Mouse (Mus musculus) hindbrain, embryonic 13.5 days (tissue): ENCODE measurements around the gene Sumo1. TPM values are rescaled to one million over a fixed set of nuclear protein-coding genes. Genes with fewer than 3 reads are reported as not detected.

Experiments
- ATAC-seq: fragments of 200-750 bp; cut with Nextera tagmentation; 2 replicates; pipeline ENCODE4 v1.8.0; 2017; ENCODE audit warnings: moderate TSS enrichment; ENCODE audit not compliant: low FRiP score
- H3K27ac ChIP-seq: fragments of 300-500 bp; sonication (generic); 2 replicates; pipeline ENCODE4 v1.5.1; 2015; ENCODE audit warnings: inconsistent platforms, mild to moderate bottlenecking, moderate library complexity
- H3K27me3 ChIP-seq: fragments of 300-500 bp; sonication (generic); 2 replicates; pipeline ENCODE4 v1.6.1; 2015; ENCODE audit warnings: mild to moderate bottlenecking, inconsistent platforms
- H3K36me3 ChIP-seq: fragments of 300-500 bp; sonication (generic); 2 replicates; pipeline ENCODE4 v1.6.1; 2015; ENCODE audit warnings: mild to moderate bottlenecking, inconsistent platforms
- H3K4me1 ChIP-seq: fragments of 300-500 bp; sonication (generic); replicated peaks from 2 replicates; pipeline ENCODE4 v1.6.1; 2015; ENCODE audit warnings: inconsistent platforms
- H3K4me2 ChIP-seq: fragments of 300-500 bp; sonication (generic); 2 replicates; pipeline ENCODE4 v1.6.1; 2015; ENCODE audit warnings: inconsistent platforms, mild to moderate bottlenecking, moderate library complexity
- H3K4me3 ChIP-seq: fragments of 300-500 bp; sonication (generic); 2 replicates; pipeline ENCODE4 v1.5.1; 2015; ENCODE audit warnings: mild to moderate bottlenecking, inconsistent platforms
- H3K9ac ChIP-seq: fragments of 300-500 bp; sonication (generic); 2 replicates; pipeline ENCODE4 v1.6.1; 2015; ENCODE audit warnings: mild to moderate bottlenecking, inconsistent platforms
- H3K9me3 ChIP-seq: fragments of 300-500 bp; sonication (generic); 2 replicates; pipeline ENCODE4 v1.6.1; 2016; ENCODE audit warnings: inconsistent platforms
- WGBS: fragments of 180-500 bp; shearing (Covaris S2); methylation state at CpG from one replicate; pipeline ENCODE4 v1.1.7; 2015; 5-methylcytosine and 5-hydroxymethylcytosine counted together
- polyA plus RNA-seq: library from polyadenylated mRNA; unstranded; fragments of >200 nt; fragmentation: Nextera tagmentation; extraction: Ambion mirVana; gene quantifications from 2 replicates; pipeline ENCODE4 v1.2.1, GENCODE M21; 2015

The Sumo1 gene
- polyA plus RNA-seq, 1 experiment from 2014 or later: 416 TPM

DNA sequence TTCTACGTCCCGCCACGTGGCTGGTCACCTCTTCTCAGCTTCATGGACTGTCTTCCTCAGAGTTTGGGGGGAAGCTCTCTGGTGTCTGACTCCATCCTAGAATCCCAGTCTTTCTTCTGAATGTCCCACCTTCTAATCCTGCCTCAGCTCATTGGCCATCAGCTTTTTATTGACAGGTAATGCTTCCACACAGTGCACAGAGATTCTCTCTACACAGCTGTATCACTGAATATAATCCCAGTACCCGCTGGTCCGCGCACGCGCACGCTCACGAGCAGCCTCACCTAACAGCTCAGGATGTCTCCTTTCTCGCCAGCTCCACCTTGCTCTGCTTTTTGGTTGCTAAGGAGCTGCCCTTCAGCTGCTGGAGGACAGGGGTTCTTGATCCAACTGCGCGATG, 64.2 kb downstream of the Sumo1 start:
- H3K9ac ChIP-seq: no peak overlapping the region
- no peaks in the 10 kb centered on the region for H3K27me3 ChIP-seq
- H3K9me3 ChIP-seq: no peaks in the 10 kb centered on the region
- WGBS: 85% methylated on average over 13 of the region's 13 CpGs
- H3K4me1 ChIP-seq: no peaks in the 10 kb centered on the region
- H3K36me3 ChIP-seq: no peaks in the 10 kb centered on the region
- H3K4me2 ChIP-seq: no peak overlapping the region
- H3K27ac ChIP-seq: no peak overlapping the region
- no peak for ATAC-seq
- no peak overlapping the region for H3K4me3 ChIP-seq

GRCm38 (mm10) chr1:59603893-59604292, 66.7 kb downstream of the Sumo1 start:
- no peak overlapping the region for H3K4me2 ChIP-seq
- 0 out of 2 replicates have a peak, but pooled peaks have one; percentile 65 for ATAC-seq
- no peak overlapping the region for H3K4me3 ChIP-seq
- no peak overlapping the region for H3K27ac ChIP-seq
- no peak overlapping the region for H3K9ac ChIP-seq
- H3K9me3 ChIP-seq: no peaks in the 10 kb centered on the region
- no peaks in the 10 kb centered on the region for H3K4me1 ChIP-seq
- no peaks in the 10 kb centered on the region for H3K27me3 ChIP-seq
- no peaks in the 10 kb centered on the region for H3K36me3 ChIP-seq
- WGBS: 20% methylated on average over 11 of the region's 11 CpGs

DNA sequence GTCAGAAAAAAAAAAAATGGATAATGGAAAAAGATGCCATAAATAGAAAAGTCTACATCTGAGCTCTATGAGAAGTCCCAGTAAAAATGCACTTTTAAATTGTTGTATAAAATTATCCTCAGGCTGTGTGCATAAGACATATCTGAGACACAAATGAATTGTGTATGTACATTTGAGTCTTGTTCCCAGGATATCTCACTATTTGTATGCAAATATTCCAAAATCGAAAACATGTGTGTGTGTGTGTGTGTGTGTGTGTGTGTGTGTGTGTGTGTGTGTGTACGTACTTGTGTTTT, 67.3 kb downstream of the Sumo1 start:
- Histone ChIP-seq H3K27ac (no peak overlapping the region), H3K4me3 (no peak overlapping the region), H3K27me3 (no peaks in the 10 kb centered on the region), H3K4me1 (no peaks in the 10 kb centered on the region), H3K4me2 (no peak overlapping the region), H3K9ac (no peak overlapping the region), H3K9me3 (no peaks in the 10 kb centered on the region), H3K36me3 (no peaks in the 10 kb centered on the region)
- no peak for ATAC-seq
- WGBS: 89% methylated on average over 2 of the region's 2 CpGs

GRCm38 (mm10) chr1:59602531-59603416, 67.9 kb downstream of the Sumo1 start:
- Histone ChIP-seq H3K4me2 (no peak overlapping the region), H3K9me3 (no peaks in the 10 kb centered on the region), H3K27me3 (no peaks in the 10 kb centered on the region), H3K9ac (no peak overlapping the region), H3K27ac (no peak overlapping the region), H3K4me3 (no peak overlapping the region), H3K4me1 (no peaks in the 10 kb centered on the region), H3K36me3 (no peaks in the 10 kb centered on the region)
- WGBS: 63% methylated on average over 11 of the region's 11 CpGs
- no peak for ATAC-seq

DNA sequence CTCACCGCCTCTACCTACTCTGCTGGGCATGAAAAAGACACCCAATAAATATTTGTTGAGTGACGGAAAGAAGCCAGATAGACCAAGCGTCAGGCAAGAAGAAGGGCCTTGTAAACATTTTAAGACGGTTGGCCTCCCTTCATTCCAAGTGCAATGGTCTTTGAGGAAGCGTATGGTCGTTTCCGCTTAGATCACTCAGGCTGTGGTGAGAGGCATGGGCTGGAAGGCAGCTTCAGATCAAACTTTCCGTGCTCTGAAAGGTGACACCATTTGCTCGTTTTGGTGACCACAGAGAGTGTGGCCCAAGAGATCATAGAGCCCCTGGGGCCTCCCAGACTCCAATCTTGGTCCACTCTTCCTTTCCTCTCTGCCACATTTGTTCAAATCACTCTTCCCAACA, 75.0 kb downstream of the Sumo1 start:
- Histone ChIP-seq H3K27ac (no peak overlapping the region), H3K4me2 (no peak overlapping the region), H3K4me3 (no peak overlapping the region), H3K9me3 (no peaks in the 10 kb centered on the region), H3K27me3 (peaks cover 21% of the 10 kb centered on the region), H3K36me3 (no peaks in the 10 kb centered on the region), H3K4me1 (peaks cover 23% of the 10 kb centered on the region), H3K9ac (no peak overlapping the region)
- WGBS: 87% methylated on average over 9 of the region's 9 CpGs
- no peak for ATAC-seq

DNA sequence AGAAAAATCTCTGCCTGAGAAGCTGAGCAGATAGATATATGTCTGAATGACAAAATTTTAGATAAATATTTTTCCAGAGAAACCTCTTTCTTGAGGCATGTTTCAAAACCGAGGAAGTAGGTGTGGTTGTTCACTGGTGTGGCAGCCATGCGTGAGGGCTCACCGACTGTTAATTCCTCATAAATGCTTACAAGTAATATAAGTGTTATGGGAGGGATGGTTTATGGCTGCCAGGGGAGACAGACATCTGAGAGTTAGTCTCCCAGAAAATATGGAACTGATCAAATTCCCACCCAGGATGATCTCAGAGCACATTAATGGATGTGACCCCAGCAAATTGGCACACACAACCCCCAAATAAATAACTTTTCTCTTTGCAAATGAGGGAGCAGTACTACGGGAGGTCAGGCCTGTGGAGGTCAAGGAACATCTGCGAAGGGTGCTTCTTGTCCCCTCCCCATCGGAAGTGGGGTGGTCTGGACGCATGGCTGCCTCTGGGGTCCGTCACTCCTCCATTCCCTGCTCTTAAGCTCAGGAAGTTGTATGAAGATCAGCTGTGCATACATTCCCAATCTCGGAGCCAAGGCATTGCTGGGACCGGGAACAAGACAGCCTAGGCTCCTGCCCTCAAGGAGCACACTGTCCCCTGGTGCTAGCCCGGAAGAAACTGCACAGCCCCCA, 75.9 kb downstream of the Sumo1 start:
- Histone ChIP-seq H3K9me3 (no peaks in the 10 kb centered on the region), H3K27ac (no peak overlapping the region), H3K4me2 (no peak overlapping the region), H3K27me3 (peaks cover 23% of the 10 kb centered on the region), H3K4me3 (no peak overlapping the region), H3K4me1 (peaks cover 23% of the 10 kb centered on the region), H3K36me3 (no peaks in the 10 kb centered on the region), H3K9ac (no peak overlapping the region)
- no peak for ATAC-seq
- 86% methylated on average over 11 of the region's 11 CpGs for WGBS

GRCm38 (mm10) chr1:59593622-59594035, 77.0 kb downstream of the Sumo1 start:
- Histone ChIP-seq H3K4me2 (no peak overlapping the region), H3K4me1 (peaks cover 23% of the 10 kb centered on the region), H3K9me3 (no peaks in the 10 kb centered on the region), H3K4me3 (no peak overlapping the region), H3K36me3 (no peaks in the 10 kb centered on the region), H3K9ac (no peak overlapping the region), H3K27me3 (peaks cover 23% of the 10 kb centered on the region), H3K27ac (no peak overlapping the region)
- 80% methylated on average over 2 of the region's 2 CpGs for WGBS
- ATAC-seq: 0 out of 2 replicates have a peak, but pooled peaks have one; percentile 13

DNA sequence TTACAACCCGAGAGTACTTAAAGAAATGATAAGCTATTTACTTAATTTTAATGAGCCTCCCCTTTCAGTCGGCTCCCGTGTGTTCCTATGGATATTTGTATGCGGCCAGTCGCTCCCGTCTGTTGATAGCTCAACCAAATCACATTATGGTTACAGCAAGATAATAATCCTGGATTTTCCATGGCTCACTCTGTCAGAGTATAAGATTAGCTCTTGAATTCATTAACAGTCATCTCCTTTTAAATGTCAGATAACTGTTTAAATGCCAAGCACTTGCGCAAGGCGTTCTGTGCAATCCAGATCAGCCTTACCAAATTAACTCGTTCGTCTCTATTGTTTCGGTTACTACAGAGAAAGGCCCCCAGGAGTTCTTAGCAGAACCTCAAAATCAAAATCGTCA, 77.8 kb downstream of the Sumo1 start:
- 0 out of 2 replicates have a peak overlapping the region, but pooled peaks have one; percentile 20 for H3K9ac ChIP-seq

GRCm38 (mm10) chr1:59592359-59592758, 78.3 kb downstream of the Sumo1 start:
- peaks cover 23% of the 10 kb centered on the region for H3K27me3 ChIP-seq
- H3K36me3 ChIP-seq: no peaks in the 10 kb centered on the region
- peak overlapping the region; percentile 41 for H3K4me2 ChIP-seq
- H3K9me3 ChIP-seq: no peaks in the 10 kb centered on the region
- peak overlapping the region; percentile 20 for H3K9ac ChIP-seq
- no peak for ATAC-seq
- peaks cover 23% of the 10 kb centered on the region for H3K4me1 ChIP-seq
- WGBS: 8% methylated on average over 10 of the region's 10 CpGs
- peak overlapping the region; percentile 7 for H3K4me3 ChIP-seq
- H3K27ac ChIP-seq: peak overlapping the region; percentile 13; the same call in 1 of the 2 replicates

More for the DNA sequence above, 77.8 kb downstream of the Sumo1 start:
- Histone ChIP-seq H3K9me3 (no peaks in the 10 kb centered on the region), H3K4me1 (peaks cover 23% of the 10 kb centered on the region), H3K36me3 (no peaks in the 10 kb centered on the region), H3K27ac (no peak overlapping the region), H3K27me3 (peaks cover 23% of the 10 kb centered on the region), H3K4me2 (peak overlapping the region; percentile 41), H3K4me3 (peak overlapping the region; percentile 7)
- 24% methylated on average over 12 of the region's 12 CpGs for WGBS
- peak; percentile 54; the same call in 1 of the 2 replicates for ATAC-seq

DNA sequence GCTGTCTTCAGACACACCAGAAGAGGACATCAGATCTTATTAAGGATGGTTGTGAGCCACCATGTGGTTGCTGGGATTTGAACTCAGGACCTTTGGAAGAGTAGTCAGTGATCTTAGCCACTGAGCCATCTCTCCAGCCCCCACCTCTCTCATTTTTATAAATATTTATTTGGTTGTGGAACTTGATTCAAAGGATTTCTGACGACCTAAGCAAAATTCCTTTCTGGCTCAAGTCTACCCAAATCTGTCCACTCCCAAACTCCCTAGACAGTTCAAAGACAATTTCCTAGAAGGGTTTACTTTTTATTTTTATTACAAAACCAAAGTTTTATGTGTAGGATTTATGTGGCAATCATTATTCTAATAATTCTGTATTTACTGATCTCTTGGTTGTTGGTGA, 81.4 kb downstream of the Sumo1 start:
- Histone ChIP-seq H3K9ac (no peak overlapping the region), H3K9me3 (no peaks in the 10 kb centered on the region), H3K27me3 (peaks cover 23% of the 10 kb centered on the region), H3K27ac (no peak overlapping the region), H3K4me3 (no peak overlapping the region), H3K4me1 (peaks cover 31% of the 10 kb centered on the region), H3K36me3 (no peaks in the 10 kb centered on the region), H3K4me2 (no peak overlapping the region)
- ATAC-seq: no peak
- WGBS: 75% methylated on average over 1 of the region's 1 CpGs

DNA sequence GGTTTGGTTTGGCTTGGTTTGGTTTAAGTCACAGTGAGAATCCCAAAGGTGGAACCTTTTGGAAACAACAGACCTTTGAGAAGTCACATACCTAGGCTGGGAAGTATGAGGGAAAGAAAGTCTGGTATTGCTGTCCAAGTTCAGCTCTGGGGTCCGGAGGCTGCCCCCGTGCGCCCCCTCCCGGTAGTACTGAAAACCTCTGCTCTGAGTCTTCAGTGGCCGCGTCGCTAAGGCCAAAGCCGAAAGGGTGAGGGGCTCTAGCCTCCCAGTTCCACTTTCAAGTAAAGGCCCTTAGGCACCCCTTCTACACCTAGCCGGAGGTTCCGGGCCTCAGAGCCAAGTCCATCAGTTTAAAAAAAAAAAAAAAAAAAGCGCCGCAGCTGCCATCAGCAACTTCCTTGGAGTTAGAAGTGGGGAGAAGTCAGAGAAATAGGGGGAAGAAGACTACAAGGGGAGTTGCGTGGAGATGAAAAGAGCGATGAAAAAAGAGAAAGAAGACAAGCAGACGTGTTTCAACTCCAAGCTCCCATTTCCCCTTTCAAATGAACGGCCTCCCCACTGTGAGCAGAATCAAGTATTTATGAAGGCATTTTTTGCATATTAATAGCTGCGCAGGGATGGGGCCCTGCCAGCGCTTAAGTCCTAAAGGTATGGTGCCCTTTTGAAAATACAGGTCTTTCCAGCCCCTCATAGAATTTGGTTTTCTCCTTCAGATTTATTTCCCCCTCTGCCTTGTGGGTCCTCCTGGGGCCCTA, 85.8 kb downstream of the Sumo1 start:
- no peaks in the 10 kb centered on the region for H3K36me3 ChIP-seq
- no peaks in the 10 kb centered on the region for H3K27me3 ChIP-seq
- H3K9me3 ChIP-seq: no peaks in the 10 kb centered on the region
- H3K4me1 ChIP-seq: peaks cover 10% of the 10 kb centered on the region
- no peak overlapping the region for H3K4me3 ChIP-seq
- H3K9ac ChIP-seq: no peak overlapping the region
- peak overlapping the region; percentile 41 for H3K4me2 ChIP-seq
- 6% methylated on average over 17 of the region's 18 CpGs for WGBS
- peak; percentile 49; the same call in 1 of the 2 replicates for ATAC-seq
- no peak overlapping the region for H3K27ac ChIP-seq

DNA sequence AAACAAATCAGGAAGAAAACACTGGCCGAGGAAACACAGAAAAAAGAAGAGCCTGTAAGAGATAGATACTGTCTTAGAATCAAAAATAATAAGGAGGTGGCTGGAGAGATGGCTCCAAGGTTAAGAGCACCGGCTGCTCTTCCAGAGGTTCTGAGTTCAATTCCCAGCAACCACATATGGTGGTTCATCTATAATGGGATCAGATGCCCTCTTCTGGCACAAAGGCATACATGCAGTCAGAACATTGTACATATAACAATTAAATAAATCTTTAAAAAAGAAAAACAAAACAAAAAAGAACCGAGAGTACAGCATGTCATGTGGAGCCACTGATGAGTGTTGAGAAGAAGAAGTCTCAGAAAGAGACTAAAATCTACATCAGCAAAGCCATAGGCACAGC, 89.8 kb downstream of the Sumo1 start:
- whole genome bisulfite sequencing: 87% methylated on average over 3 of the region's 3 CpGs
- no peaks in the 10 kb centered on the region for H3K9me3 ChIP-seq
- no peak overlapping the region for H3K27ac ChIP-seq
- H3K36me3 ChIP-seq: no peaks in the 10 kb centered on the region
- no peak overlapping the region for H3K4me2 ChIP-seq
- no peak for ATAC-seq
- no peak overlapping the region for H3K9ac ChIP-seq
- H3K27me3 ChIP-seq: 0 out of 2 replicates have a peak, but pooled peaks cover 5% of the 10 kb centered on the region
- peaks cover 16% of the 10 kb centered on the region for H3K4me1 ChIP-seq
- no peak overlapping the region for H3K4me3 ChIP-seq
